Mouse (Mus musculus) embryonic fibroblast, embryonic 13.5 days (primary cell): Measurements from ENCODE around the gene Myh7.

ENCODE experiments used
- CTCF ChIP-seq: IDR thresholded peaks from 2 replicates; pipeline ENCODE4 v1.5.1; 2011; ENCODE audit warnings: mild to moderate bottlenecking, control low read depth, low read length, moderate library complexity, borderline replicate concordance; ENCODE audit not compliant: insufficient read depth
- POLR2A ChIP-seq: IDR thresholded peaks from 2 replicates; pipeline ENCODE4 v1.6.1; 2011; ENCODE audit warnings: low read depth, mild to moderate bottlenecking, control low read depth, low read length, moderate library complexity

- TF ChIP-seq CTCF: no peak
- TF ChIP-seq POLR2A: no peak
Observed at GRCm38 (mm10) chr14:54961487-54961886, 32.9 kb downstream of the Myh7 start.
